Comparison of ENCODE assay signal across 8 mouse cellular contexts in the genomic region with DNA sequence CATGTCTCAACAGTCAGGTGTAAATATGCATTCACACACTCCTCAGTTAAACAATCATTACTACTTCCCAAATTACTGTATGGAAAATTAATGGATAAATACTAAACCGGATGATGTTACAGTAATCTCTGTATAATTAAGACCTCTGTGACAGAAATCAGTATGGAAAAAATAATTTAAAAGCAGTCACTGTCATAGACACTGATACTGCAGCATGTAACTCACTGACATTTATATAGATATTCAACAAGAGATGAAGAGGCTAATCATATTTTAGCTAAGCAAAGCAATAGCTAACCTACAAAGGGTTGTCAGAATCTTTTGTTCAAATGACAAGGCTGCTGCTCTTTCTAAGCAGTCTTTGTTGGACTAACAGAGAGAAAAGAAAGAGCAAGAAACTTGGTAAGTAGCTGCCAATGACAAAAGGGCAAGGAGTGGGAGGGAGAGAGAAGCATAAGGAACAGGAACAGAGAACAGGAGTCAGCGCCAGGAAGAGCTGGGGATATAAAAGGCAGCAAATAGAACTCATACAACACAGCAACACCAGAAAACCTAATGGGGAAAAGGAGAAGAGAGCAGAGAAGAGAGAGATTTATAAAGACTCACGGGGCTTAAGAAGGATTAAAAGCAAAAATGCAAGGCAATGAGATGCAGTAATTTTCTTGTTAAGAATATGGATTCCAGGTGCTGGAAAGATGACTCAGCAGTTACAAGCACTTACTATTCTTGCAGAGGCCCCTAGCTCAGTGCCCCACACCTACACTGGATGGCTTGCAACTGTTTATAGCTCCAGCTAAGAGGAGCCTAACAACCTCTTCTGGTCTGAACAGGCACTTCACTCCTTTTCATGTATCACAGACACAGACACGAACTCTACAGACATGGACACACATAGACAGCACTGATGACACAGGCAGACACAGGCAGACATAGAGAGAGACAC.
DNase-seq lines count a peak whose midpoint lies in the region; ATAC-seq lines count a peak whose summit lies in the region.

No protein-coding gene starts in this region.

- no peak overlapping the region for H3K4me3 ChIP-seq in heart, embryonic 13.5 days
- no peak overlapping the region for H3K4me3 ChIP-seq in hindbrain, embryonic 15.5 days
- no peak overlapping the region for H3K4me3 ChIP-seq in midbrain, embryonic 14.5 days (replicated peaks; ENCODE audit: low read depth, low read length)

- no peaks in the 10 kb centered on the region for H3K36me3 ChIP-seq in heart, embryonic 13.5 days
- no peaks in the 10 kb centered on the region for H3K36me3 ChIP-seq in hindbrain, embryonic 15.5 days
- no peaks in the 10 kb centered on the region for H3K36me3 ChIP-seq in midbrain, embryonic 14.5 days (ENCODE audit: control insufficient read depth, insufficient read depth, low read length)

- no peak for DNase-seq in heart, postnatal 10 days
- peak; percentile 14 for DNase-seq in c-Kit-positive CD71-positive TER-119-positive erythroid progenitor cells, embryonic 14.5 days (ENCODE audit: low spot score)
- DNase-seq in midbrain, embryonic 14.5 days: peak; percentile 55
- DNase-seq in thymus, postnatal 14 days: no peak
- DNase-seq in spleen, postnatal 14 days (ENCODE audit: low spot score in 2 of 2): no peak

- H3K27ac ChIP-seq in heart, embryonic 13.5 days (replicated peaks): peak overlapping the region; percentile 42
- H3K27ac ChIP-seq in hindbrain, embryonic 15.5 days (replicated peaks): no peak overlapping the region; the same call in 1 of the 2 replicates
- peak overlapping the region; percentile 53; the same call in 1 of the 2 replicates for H3K27ac ChIP-seq in midbrain, embryonic 14.5 days (replicated peaks; ENCODE audit: low read depth, low read length)

- no peak overlapping the region for H3K4me2 ChIP-seq in heart, embryonic 13.5 days
- no peak overlapping the region for H3K4me2 ChIP-seq in hindbrain, embryonic 15.5 days
- no peak overlapping the region for H3K4me2 ChIP-seq in midbrain, embryonic 14.5 days (ENCODE audit: low read length)

- H3K9ac ChIP-seq in heart, embryonic 13.5 days: no peak overlapping the region
- H3K9ac ChIP-seq in hindbrain, embryonic 15.5 days: no peak overlapping the region
- no peak overlapping the region for H3K9ac ChIP-seq in midbrain, embryonic 14.5 days (replicated peaks; ENCODE audit: low read length)

- intact Hi-C loops in heart, postnatal 10 days (cut with DNase I): no loop called here

- 56% methylated on average over 4 of the region's 4 CpGs for WGBS in heart, embryonic 13.5 days
- WGBS in hindbrain, embryonic 15.5 days: 36% methylated on average over 4 of the region's 4 CpGs
- WGBS in midbrain, embryonic 14.5 days: 17% methylated on average over 4 of the region's 4 CpGs

- no peak for ATAC-seq in heart, embryonic 13.5 days (ENCODE audit: extremely low read depth, insufficient number of reproducible peaks, low FRiP score, low TSS enrichment)
- ATAC-seq in hindbrain, embryonic 15.5 days (ENCODE audit: low FRiP score, low read depth): peak; percentile 54; the same call in 1 of the 2 replicates
- ATAC-seq in midbrain, embryonic 14.5 days (ENCODE audit: low FRiP score, low TSS enrichment): no peak; the same call in 1 of the 2 replicates
- ATAC-seq in activated CD4-positive, CD25-positive, alpha-beta regulatory T cell, adult 4 months: no peak

- peaks cover 20% of the 10 kb centered on the region for H3K4me1 ChIP-seq in heart, embryonic 13.5 days
- H3K4me1 ChIP-seq in hindbrain, embryonic 15.5 days (replicated peaks): no peaks in the 10 kb centered on the region; the same call in 1 of the 2 replicates
- H3K4me1 ChIP-seq in midbrain, embryonic 14.5 days (ENCODE audit: control insufficient read depth, insufficient read depth, low read length): peaks cover 13% of the 10 kb centered on the region

- H3K9me3 ChIP-seq in heart, embryonic 13.5 days: no peaks in the 10 kb centered on the region
- H3K9me3 ChIP-seq in hindbrain, embryonic 15.5 days: no peaks in the 10 kb centered on the region
- no peaks in the 10 kb centered on the region for H3K9me3 ChIP-seq in midbrain, embryonic 14.5 days (ENCODE audit: control insufficient read depth, low read length)

- no peaks in the 10 kb centered on the region for H3K27me3 ChIP-seq in heart, embryonic 13.5 days (replicated peaks)
- no peaks in the 10 kb centered on the region for H3K27me3 ChIP-seq in hindbrain, embryonic 15.5 days
- H3K27me3 ChIP-seq in midbrain, embryonic 14.5 days (ENCODE audit: control insufficient read depth, insufficient read depth, low read length): no peaks in the 10 kb centered on the region

Comparison
In these comparisons a context has a peak if more than half of its experiments do, and no peak if none do; other contexts are left out.
1. DNase-seq: peak in c-Kit-positive CD71-positive TER-119-positive erythroid progenitor cells, embryonic 14.5 days (single experiment) and midbrain, embryonic 14.5 days (single experiment); none in heart, postnatal 10 days (0 of 2), thymus, postnatal 14 days (single experiment) and spleen, postnatal 14 days (0 of 2).